Mouse (Mus musculus): ENCODE measurements at regions not wholly inside any gene's neighbourhood (a gene's known extent, or its start where the extent isn't known, plus 50 kb on each side); places are given as distances from the start of the nearest gene placed in this dataset.

DNA sequence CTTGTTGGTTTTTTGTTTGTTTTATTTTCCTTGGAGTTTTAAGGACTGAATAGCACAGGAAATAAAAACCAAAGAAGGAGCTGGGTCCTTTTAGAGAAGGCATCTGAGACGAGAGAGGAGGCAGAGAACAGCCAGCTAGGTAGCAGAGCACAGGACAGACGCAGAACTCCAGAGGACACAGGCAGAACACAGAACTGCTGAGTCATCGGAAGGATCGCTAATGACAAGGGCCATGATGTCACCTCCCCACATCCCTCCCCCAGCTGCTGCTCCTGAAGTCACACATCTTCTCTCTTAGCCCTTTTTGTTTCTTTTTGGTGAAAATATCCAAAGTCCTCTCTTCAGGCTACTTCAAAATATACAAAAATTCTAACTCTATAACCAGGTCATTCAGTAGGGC is 338.7 kb downstream of the Nkx6-1 start:
- H3K9ac ChIP-seq = no peak overlapping the region
- 58% methylated on average over 4 of the region's 4 CpGs for WGBS
- H3K27ac ChIP-seq = no peak overlapping the region
- H3K4me2 ChIP-seq (replicated peaks) = no peak overlapping the region
- H3K9me3 ChIP-seq = no peaks in the 10 kb centered on the region
- H3K4me3 ChIP-seq (replicated peaks) = no peak overlapping the region
- no peaks in the 10 kb centered on the region for H3K36me3 ChIP-seq
- ATAC-seq = no peak
- no peaks in the 10 kb centered on the region for H3K4me1 ChIP-seq (replicated peaks)
- no peaks in the 10 kb centered on the region for H3K27me3 ChIP-seq (replicated peaks)

DNA sequence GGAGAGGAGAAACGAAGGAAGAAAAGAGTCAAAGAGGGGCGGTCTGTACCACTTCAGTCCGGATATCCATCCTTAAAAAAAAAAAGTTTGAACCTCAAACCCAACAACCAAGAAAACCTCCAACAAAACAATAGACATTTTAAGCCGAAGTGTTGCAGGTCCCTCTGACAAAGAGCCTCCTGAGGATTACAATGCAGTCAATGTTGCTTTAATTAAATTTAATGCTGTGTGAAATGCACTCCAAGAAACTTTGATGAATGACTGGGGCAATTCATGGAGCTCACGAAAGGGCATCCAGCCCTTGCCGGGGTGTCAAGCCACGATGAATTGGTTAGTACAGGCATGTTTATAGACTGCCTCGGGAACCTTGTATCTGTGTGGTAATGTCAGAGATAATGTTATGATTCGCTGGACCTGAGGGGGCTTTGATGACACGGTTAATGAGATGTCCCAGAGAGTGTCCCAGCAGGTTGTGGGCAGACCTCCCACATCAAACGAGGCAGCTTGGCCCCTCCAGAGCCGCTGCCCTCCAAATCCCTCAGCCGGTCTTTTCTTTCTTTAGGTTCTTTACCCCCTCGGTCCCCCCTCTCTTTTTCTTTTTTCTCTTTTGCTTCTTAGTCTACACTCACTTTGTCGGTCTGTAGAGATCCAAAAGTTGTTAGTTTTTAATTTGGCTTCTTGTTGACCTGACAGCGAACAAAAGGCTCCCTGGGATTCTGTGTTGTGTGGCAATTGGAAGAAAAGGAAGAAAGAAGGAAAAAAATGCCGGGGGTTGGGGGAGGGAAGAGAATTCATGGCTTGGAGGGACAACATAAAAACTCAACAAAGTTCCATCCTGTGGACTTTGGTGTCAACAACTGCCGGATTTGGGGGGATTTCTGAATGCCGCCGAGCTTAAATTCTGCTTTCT is 341.5 kb downstream of the Nkx6-1 start:
- Histone ChIP-seq H3K27ac (no peak overlapping the region), H3K9ac (no peak overlapping the region), H3K4me1 (replicated peaks) (no peaks in the 10 kb centered on the region), H3K36me3 (no peaks in the 10 kb centered on the region), H3K4me2 (replicated peaks) (no peak overlapping the region), H3K4me3 (replicated peaks) (no peak overlapping the region), H3K27me3 (replicated peaks) (no peaks in the 10 kb centered on the region), H3K9me3 (no peaks in the 10 kb centered on the region)
- ATAC-seq = no peak
- WGBS = 19% methylated on average over 20 of the region's 20 CpGs

GRCm38 (mm10) chr5:101299986-101300385 is 364.8 kb downstream of the Nkx6-1 start:
- no peaks in the 10 kb centered on the region for H3K36me3 ChIP-seq
- H3K4me2 ChIP-seq (replicated peaks) = no peak overlapping the region

GRCm38 (mm10) chr5:101298411-101298810 is 366.4 kb downstream of the Nkx6-1 start:
- WGBS = 63% methylated on average over 4 of the region's 4 CpGs

More at GRCm38 (mm10) chr5:101299986-101300385, 364.8 kb downstream of the Nkx6-1 start:
- Histone ChIP-seq H3K9me3 (no peaks in the 10 kb centered on the region), H3K4me3 (replicated peaks) (no peak overlapping the region), H3K9ac (no peak overlapping the region), H3K27me3 (replicated peaks) (no peaks in the 10 kb centered on the region), H3K4me1 (replicated peaks) (no peaks in the 10 kb centered on the region), H3K27ac (no peak overlapping the region)
- no peak for ATAC-seq
- 82% methylated on average over 6 of the region's 6 CpGs for WGBS

DNA sequence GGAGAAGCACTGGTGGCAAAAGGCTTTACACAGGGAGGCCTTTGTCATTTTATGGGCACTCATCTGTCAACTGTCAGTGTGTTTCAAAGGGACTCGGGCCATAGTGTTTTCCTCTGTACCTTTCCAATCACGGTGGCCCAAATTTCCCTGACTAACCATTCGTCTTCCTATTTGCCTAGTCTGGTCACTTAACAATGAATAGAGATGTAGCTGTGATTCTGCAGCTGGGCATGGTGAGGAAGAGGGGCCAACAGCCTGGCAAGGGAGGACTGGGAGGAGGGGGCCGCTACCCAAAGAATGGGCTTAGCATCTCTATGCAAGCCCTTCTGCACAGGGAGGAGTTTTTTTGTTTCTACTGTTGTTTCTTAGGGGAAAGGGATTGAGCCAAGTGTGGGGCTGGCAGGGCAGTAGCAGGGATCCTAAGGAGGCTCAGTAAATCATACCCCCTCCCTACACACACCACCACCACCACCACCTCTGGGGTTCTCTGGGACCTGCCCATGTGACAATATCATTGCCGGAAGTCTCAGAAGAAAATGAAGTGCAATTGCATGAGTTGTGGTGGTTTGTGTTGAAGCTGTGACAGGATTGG is 367.2 kb downstream of the Nkx6-1 start:
- H3K4me1 ChIP-seq (replicated peaks) = no peaks in the 10 kb centered on the region
- H3K27ac ChIP-seq = no peak overlapping the region
- no peak overlapping the region for H3K4me2 ChIP-seq (replicated peaks)
- no peaks in the 10 kb centered on the region for H3K27me3 ChIP-seq (replicated peaks)
- no peak for ATAC-seq
- 48% methylated on average over 5 of the region's 5 CpGs for WGBS
- H3K36me3 ChIP-seq = no peaks in the 10 kb centered on the region
- H3K9ac ChIP-seq = no peak overlapping the region
- H3K9me3 ChIP-seq = no peaks in the 10 kb centered on the region
- H3K4me3 ChIP-seq (replicated peaks) = no peak overlapping the region

More at GRCm38 (mm10) chr5:101298411-101298810, 366.4 kb downstream of the Nkx6-1 start:
- Histone ChIP-seq H3K9ac (no peak overlapping the region), H3K27ac (no peak overlapping the region), H3K36me3 (no peaks in the 10 kb centered on the region), H3K4me1 (replicated peaks) (no peaks in the 10 kb centered on the region), H3K9me3 (no peaks in the 10 kb centered on the region), H3K4me2 (replicated peaks) (no peak overlapping the region), H3K27me3 (replicated peaks) (no peaks in the 10 kb centered on the region), H3K4me3 (replicated peaks) (no peak overlapping the region)
- ATAC-seq = no peak

- no peaks in the 10 kb centered on the region for H3K36me3 ChIP-seq
- no peaks in the 10 kb centered on the region for H3K27me3 ChIP-seq (replicated peaks)
Observed at GRCm38 (mm10) chr5:101295941-101296340, 368.9 kb downstream of the Nkx6-1 start.

DNA sequence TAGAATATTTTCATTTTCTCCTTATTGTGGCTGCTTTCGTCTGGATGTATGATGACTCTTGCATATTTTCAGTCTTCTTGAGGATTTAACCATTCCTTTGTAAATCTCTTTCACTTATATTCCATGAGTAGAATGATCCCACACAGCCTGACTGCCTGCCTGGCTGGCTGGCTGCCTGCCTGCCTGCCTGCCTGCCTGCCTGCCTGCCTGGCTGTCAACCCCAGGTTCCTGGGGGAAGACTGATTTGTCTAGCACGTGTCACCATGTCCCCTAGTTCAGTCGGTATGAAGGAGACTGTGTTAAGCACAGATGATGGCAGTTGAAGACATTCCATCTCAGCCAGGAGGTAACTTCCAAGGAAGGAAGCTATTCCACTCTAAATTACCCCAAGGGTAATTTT is 370.8 kb downstream of the Nkx6-1 start:
- no peaks in the 10 kb centered on the region for H3K27me3 ChIP-seq (replicated peaks)
- no peak for ATAC-seq
- H3K4me1 ChIP-seq (replicated peaks) = no peaks in the 10 kb centered on the region
- no peaks in the 10 kb centered on the region for H3K9me3 ChIP-seq
- no peak overlapping the region for H3K4me3 ChIP-seq (replicated peaks)
- no peak overlapping the region for H3K4me2 ChIP-seq (replicated peaks)
- 64% methylated on average over 3 of the region's 3 CpGs for WGBS
- no peaks in the 10 kb centered on the region for H3K36me3 ChIP-seq
- no peak overlapping the region for H3K27ac ChIP-seq
- no peak overlapping the region for H3K9ac ChIP-seq

More at GRCm38 (mm10) chr5:101295941-101296340, 368.9 kb downstream of the Nkx6-1 start:
- H3K9me3 ChIP-seq = no peaks in the 10 kb centered on the region
- no peak overlapping the region for H3K27ac ChIP-seq
- no peaks in the 10 kb centered on the region for H3K4me1 ChIP-seq (replicated peaks)
- H3K9ac ChIP-seq = no peak overlapping the region
- no peak overlapping the region for H3K4me2 ChIP-seq (replicated peaks)
- no peak for ATAC-seq
- H3K4me3 ChIP-seq (replicated peaks) = no peak overlapping the region
- 70% methylated on average over 7 of the region's 7 CpGs for WGBS

- H3K27me3 ChIP-seq (replicated peaks) = no peaks in the 10 kb centered on the region
- no peak overlapping the region for H3K4me3 ChIP-seq (replicated peaks)
- no peaks in the 10 kb centered on the region for H3K9me3 ChIP-seq
- H3K4me2 ChIP-seq (replicated peaks) = no peak overlapping the region
- H3K9ac ChIP-seq = no peak overlapping the region
- no peaks in the 10 kb centered on the region for H3K36me3 ChIP-seq
- no peaks in the 10 kb centered on the region for H3K4me1 ChIP-seq (replicated peaks)
- WGBS = 55% methylated on average over 6 of the region's 6 CpGs
- ATAC-seq = no peak
- H3K27ac ChIP-seq = no peak overlapping the region
Observed at GRCm38 (mm10) chr5:101288358-101288757, 376.4 kb downstream of the Nkx6-1 start.

- Histone ChIP-seq H3K27ac (no peak overlapping the region), H3K4me1 (replicated peaks) (no peaks in the 10 kb centered on the region), H3K27me3 (replicated peaks) (no peaks in the 10 kb centered on the region), H3K9ac (no peak overlapping the region), H3K9me3 (no peaks in the 10 kb centered on the region), H3K4me3 (replicated peaks) (no peak overlapping the region), H3K4me2 (replicated peaks) (no peak overlapping the region), H3K36me3 (no peaks in the 10 kb centered on the region)
- WGBS = 44% methylated on average over 7 of the region's 7 CpGs
- ATAC-seq = no peak
Observed at GRCm38 (mm10) chr5:101285941-101286340, 378.9 kb downstream of the Nkx6-1 start.

DNA sequence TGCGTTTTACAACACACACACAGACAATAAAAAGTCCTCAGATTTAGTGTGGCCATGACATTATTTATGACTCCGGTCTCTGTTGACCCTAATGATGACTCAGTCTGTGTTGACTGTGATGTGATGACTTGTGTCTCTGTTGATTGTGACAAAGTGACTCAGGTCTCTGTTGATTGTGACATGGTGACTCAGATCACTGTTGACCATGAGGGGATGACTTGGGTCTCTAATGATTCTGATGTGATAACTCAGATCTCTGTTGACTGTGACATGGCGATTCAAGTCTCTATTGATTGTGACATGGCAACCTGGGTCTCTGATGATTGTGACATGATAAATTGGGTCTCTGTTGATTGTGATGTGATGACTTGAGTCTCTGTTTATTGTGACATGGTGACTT is 405.0 kb downstream of the Gpat3 start:
- no peak for ATAC-seq
- Histone ChIP-seq H3K9ac (no peak overlapping the region), H3K4me3 (replicated peaks) (no peak overlapping the region), H3K36me3 (no peaks in the 10 kb centered on the region), H3K4me2 (replicated peaks) (no peak overlapping the region), H3K4me1 (replicated peaks) (no peaks in the 10 kb centered on the region), H3K27ac (no peak overlapping the region), H3K9me3 (no peaks in the 10 kb centered on the region), H3K27me3 (replicated peaks) (no peaks in the 10 kb centered on the region)
- 84% methylated on average over 3 of the region's 3 CpGs for WGBS

GRCm38 (mm10) chr5:101242651-101243050 is 397.1 kb downstream of the Gpat3 start:
- Histone ChIP-seq H3K36me3 (no peaks in the 10 kb centered on the region), H3K27me3 (replicated peaks) (no peaks in the 10 kb centered on the region), H3K4me3 (replicated peaks) (no peak overlapping the region), H3K4me1 (replicated peaks) (0 out of 2 replicates have a peak, but pooled peaks cover 2% of the 10 kb centered on the region), H3K27ac (no peak overlapping the region), H3K9me3 (no peaks in the 10 kb centered on the region), H3K4me2 (replicated peaks) (no peak overlapping the region), H3K9ac (no peak overlapping the region)
- 72% methylated on average over 2 of the region's 2 CpGs for WGBS
- no peak for ATAC-seq

DNA sequence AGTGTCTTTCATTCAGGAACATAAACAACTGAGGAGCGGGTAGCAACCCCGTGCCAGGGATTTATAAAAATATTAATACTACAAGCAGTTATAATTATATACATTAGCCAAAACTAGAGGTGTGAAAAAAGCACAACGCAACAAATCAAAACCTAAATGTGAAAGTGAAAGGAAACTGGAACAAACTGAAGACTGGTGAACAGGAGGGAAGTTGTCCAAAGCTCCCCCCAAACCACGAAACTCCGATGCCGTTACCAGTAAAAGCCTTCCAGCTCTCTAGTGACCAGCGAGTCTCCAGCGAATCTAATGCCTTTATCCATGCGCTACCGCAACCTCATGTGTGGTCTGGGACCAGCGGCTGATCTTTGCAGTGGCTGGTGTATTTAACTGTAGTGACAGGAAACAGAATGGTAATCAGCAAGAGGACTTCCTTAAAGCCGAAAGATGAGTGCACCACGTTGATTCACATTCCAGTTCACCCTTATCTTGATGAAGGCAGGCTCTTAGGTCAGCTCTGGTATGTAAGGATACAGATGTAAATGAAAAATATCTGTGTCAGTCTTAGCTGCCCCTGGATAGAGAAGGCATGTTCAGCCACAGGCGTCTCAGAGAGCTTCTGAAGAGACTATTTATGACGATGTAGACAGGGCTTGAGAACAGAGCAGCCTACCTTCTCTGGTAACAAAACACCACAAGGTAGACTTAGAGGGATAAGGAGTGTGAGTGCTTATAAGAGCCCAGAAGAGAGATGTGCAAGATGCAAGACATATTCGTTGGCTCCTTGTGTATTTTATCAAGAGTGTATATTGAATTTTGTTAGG is 394.0 kb downstream of the Gpat3 start:
- Histone ChIP-seq H3K9ac (no peak overlapping the region), H3K27ac (no peak overlapping the region), H3K9me3 (no peaks in the 10 kb centered on the region), H3K4me2 (replicated peaks) (peak overlapping the region; percentile 30), H3K4me1 (replicated peaks) (0 out of 2 replicates have a peak, but pooled peaks cover 2% of the 10 kb centered on the region), H3K27me3 (replicated peaks) (no peaks in the 10 kb centered on the region), H3K36me3 (no peaks in the 10 kb centered on the region), H3K4me3 (replicated peaks) (peak overlapping the region; percentile 11)
- WGBS = 42% methylated on average over 16 of the region's 16 CpGs
- ATAC-seq = no peak
